23 mouse cellular contexts compared by ENCODE assay signal in the genomic region with DNA sequence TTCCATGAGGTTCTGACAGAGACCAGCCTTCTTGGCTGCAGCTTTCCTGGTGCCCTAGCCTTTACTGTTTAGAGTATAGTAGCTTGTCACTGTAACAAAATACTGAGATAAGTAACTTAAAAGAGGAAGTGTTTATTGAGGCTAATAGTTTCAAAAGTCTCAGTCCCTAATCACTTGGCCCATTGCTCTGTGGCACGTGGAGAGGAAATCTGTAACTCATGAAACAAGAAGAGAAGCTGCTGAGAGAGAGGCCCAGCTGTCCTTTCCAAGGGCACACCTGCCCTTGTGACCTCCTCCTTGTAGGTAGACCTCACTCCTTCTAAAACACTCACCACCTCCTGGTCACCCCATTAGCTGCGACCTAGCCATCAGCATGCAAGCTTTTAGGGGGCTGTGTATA. TPM values are rescaled to one million over a fixed set of nuclear protein-coding genes. Genes with fewer than 3 reads are reported as not detected.
DNase-seq lines count a peak whose midpoint lies in the region; ATAC-seq and TF ChIP-seq lines count a peak whose summit lies in the region.
"Had no signal": no experiment of that assay in that cellular context is flagged by ENCODE, and none has a peak within 500 bp of the region (broad histone marks: within the 10 kb centered on the region; RNA-seq: fewer than 3 reads in every experiment).

No protein-coding gene starts in this region.

- peaks cover 76% of the 10 kb centered on the region for H3K36me3 ChIP-seq in heart, embryonic 10.5 days
- H3K36me3 ChIP-seq in CH12.LX (replicated peaks in 1 of 2; ENCODE audit: control insufficient read depth in 1 of 2, insufficient read depth in 1 of 2, low read length in 1 of 2): peaks cover 27 to 79% of the 10 kb centered on the region in 2 experiments

- dilution Hi-C loops in CH12.LX (cut with MboI; ENCODE audit: extremely low pct_ligation_motif_present, extremely low pct_unique_long_range_greater_than_20kb, low sequenced_read_pairs): no loop called here

- no peak for TF ChIP-seq EP300 in CH12.LX (IDR thresholded peaks at IDR 0.05; ENCODE audit: low read length)

- no peak for TF ChIP-seq RAD21 in CH12.LX (IDR thresholded peaks at IDR 0.05; ENCODE audit: low read depth, low read length)

- ATAC-seq in granulocyte monocyte progenitor cell, adult 5-6 weeks (replicated peaks; ENCODE audit: poor library complexity, severe bottlenecking): 0 out of 2 replicates have a peak, but pooled peaks have one; percentile 14
- no peak for ATAC-seq in megakaryocyte-erythroid progenitor cell, adult 5-6 weeks (replicated peaks; ENCODE audit: low FRiP score, low TSS enrichment, poor library complexity, severe bottlenecking)
- ATAC-seq: CD4-positive, CD25-positive, alpha-beta regulatory T cell, adult 4 months; forebrain, embryonic 13.5 days; hindbrain, embryonic 16.5 days; inflammation-experienced regulatory T-cells, adult 6 months; intestine, postnatal 0 days had no signal

- H3K9ac ChIP-seq in CH12.LX (ENCODE audit: insufficient read depth, low read depth): no peak overlapping the region
- H3K9ac ChIP-seq: embryonic facial prominence, embryonic 13.5 days; forebrain, embryonic 13.5 days; heart, embryonic 13.5 days; hindbrain, embryonic 12.5 days had no signal

- no peak overlapping the region for H3K4me3 ChIP-seq in heart, embryonic 10.5 days
- H3K4me3 ChIP-seq in CH12.LX (replicated peaks in 1 of 3; ENCODE audit: low read depth in 2 of 3, low read length in 2 of 3, poor library complexity in 1 of 3): no peak overlapping the region
- H3K4me3 ChIP-seq: embryonic facial prominence, embryonic 13.5 days; forebrain, embryonic 13.5 days; gastrocnemius, adult 2 months; heart, embryonic 13.5 days; hindbrain, embryonic 12.5 days had no signal

- peak; percentile 47 for DNase-seq in heart, embryonic 10.5 days (ENCODE audit: low spot score)
- no peak for DNase-seq in heart, adult 18-20 months
- DNase-seq in CH12.LX (ENCODE audit: extremely low read depth): peak; percentile 12
- DNase-seq in embryo, embryonic 9.5 days (ENCODE audit: extremely low spot score): no peak
- DNase-seq: adrenal gland, adult 2 months; adrenal gland, postnatal 25 days; B cell, adult 2 months; cerebellum, adult 11 months; cerebellum, adult 9-10 months; cerebellum, postnatal 25 days; gastrocnemius, adult 2 months; gastrocnemius, postnatal 36 days; heart, postnatal 4 days had no signal

- WGBS in heart, embryonic 10.5 days: 79% methylated on average over 2 of the region's 2 CpGs

- no peak overlapping the region for H3K4me2 ChIP-seq in CH12.LX (ENCODE audit: insufficient read depth, low read depth, poor library complexity, severe bottlenecking)
- H3K4me2 ChIP-seq: embryonic facial prominence, embryonic 13.5 days; forebrain, embryonic 13.5 days; heart, embryonic 13.5 days; hindbrain, embryonic 12.5 days had no signal

- no peak overlapping the region for H3K27ac ChIP-seq in heart, embryonic 10.5 days
- no peak overlapping the region for H3K27ac ChIP-seq in CH12.LX (ENCODE audit: insufficient read depth, low read depth)
- H3K27ac ChIP-seq: embryonic facial prominence, embryonic 13.5 days; forebrain, embryonic 13.5 days; gastrocnemius, adult 2 months; heart, embryonic 13.5 days; hindbrain, embryonic 12.5 days had no signal

- TF ChIP-seq POLR2A in CH12.LX (IDR thresholded peaks at IDR 0.05; ENCODE audit: low read depth, low read length): no peak

- no peaks in the 10 kb centered on the region for H3K79me2 ChIP-seq in CH12.LX (replicated peaks; ENCODE audit: control insufficient read depth, extremely low read depth, insufficient read depth, poor library complexity, severe bottlenecking)

- no peaks in the 10 kb centered on the region for H3K27me3 ChIP-seq in heart, embryonic 10.5 days (ENCODE audit: insufficient read depth, poor library complexity, severe bottlenecking)
- H3K27me3 ChIP-seq in CH12.LX (replicated peaks): no peaks in the 10 kb centered on the region
- H3K27me3 ChIP-seq: embryonic facial prominence, embryonic 13.5 days; forebrain, embryonic 13.5 days; heart, embryonic 13.5 days; hindbrain, embryonic 12.5 days had no signal

- no peak for TF ChIP-seq CTCF in CH12.LX (conservative IDR thresholded peaks at IDR 0.05 in 1 of 2, IDR thresholded peaks at IDR 0.05 in 1 of 2; ENCODE audit: low read depth in 2 of 2, low read length in 2 of 2)

- H3K9me3 ChIP-seq in heart, embryonic 10.5 days: no peaks in the 10 kb centered on the region
- H3K9me3 ChIP-seq in CH12.LX (replicated peaks; ENCODE audit: low read length): no peaks in the 10 kb centered on the region
- H3K9me3 ChIP-seq: embryonic facial prominence, embryonic 13.5 days; forebrain, embryonic 13.5 days; heart, embryonic 13.5 days; hindbrain, embryonic 12.5 days had no signal

- in situ Hi-C loops in CH12.LX (cut with MboI; ENCODE audit: low pct_ligation_motif_present, low pct_unique_long_range_greater_than_20kb, low sequenced_read_pairs): no loop called here

- H3K4me1 ChIP-seq in heart, embryonic 10.5 days: no peaks in the 10 kb centered on the region
- H3K4me1 ChIP-seq in CH12.LX (ENCODE audit: control insufficient read depth in 1 of 2, insufficient read depth in 2 of 2): peaks cover 5 to 12% of the 10 kb centered on the region in 2 experiments; a peak in 3 of 4 replicates
- H3K4me1 ChIP-seq: embryonic facial prominence, embryonic 13.5 days; forebrain, embryonic 13.5 days; heart, embryonic 13.5 days; hindbrain, embryonic 12.5 days had no signal

TF ChIP-seq in CH12.LX, 34 proteins besides CTCF, POLR2A, EP300 and RAD21:
- TF ChIP-seq BHLHE40 (IDR thresholded peaks at IDR 0.05; ENCODE audit: low read depth, low read length) (peak; percentile 61), JUND (conservative IDR thresholded peaks at IDR 0.05; ENCODE audit: low read depth, low read length) (no peak)

RNA-seq across cellular contexts. Expression of gene Lrrc71, which starts 29.9 kb away (rescaled TPM):
- 0.30 and 0.63 TPM in 2 replicates for polyA plus RNA-seq in heart, embryonic 10.5 days (2016; fragmentation: Nextera tagmentation; extraction: Ambion mirVana)
- total RNA-seq in heart, adult 18-20 months (2021): under 1 TPM; 0.10 to 0.28 TPM
- total RNA-seq in CH12.LX (2012; rRNA removed) (0.17 and 0.21 TPM in 2 replicates), CH12.LX (2014; rRNA removed) (not detected in 2 replicates)
- polyA plus RNA-seq in CH12.LX (2012; ENCODE audit: insufficient read length, low read depth): 0.14 TPM in 1 of 2 replicates, not detected in the other
- total RNA-seq in granulocyte monocyte progenitor cell, adult 5-6 weeks (2014; fragmentation: Nextera tagmentation): not detected in 2 replicates
- total RNA-seq in granulocyte monocyte progenitor cell, adult 5-6 weeks (2017): not detected in 2 replicates
- total RNA-seq in megakaryocyte-erythroid progenitor cell, adult 5-6 weeks (2014; fragmentation: Nextera tagmentation): not detected in 2 replicates
- total RNA-seq in megakaryocyte-erythroid progenitor cell, adult 5-6 weeks (2017): 0.23 TPM in 1 of 2 replicates, not detected in the other
- polyA plus RNA-seq: heart, embryonic 13.5 days had no signal

Comparison
In these comparisons a context has a peak if more than half of its experiments do, and no peak if none do; other contexts are left out.
1. DNase-seq: peak in heart, embryonic 10.5 days (single experiment) and CH12.LX (single experiment); none in heart, adult 18-20 months (0 of 2) and embryo, embryonic 9.5 days (single experiment).